Mouse (Mus musculus) adrenal gland, adult 10 weeks (tissue): Measurements from ENCODE around the gene Gzma. TPM values are rescaled to one million over a fixed set of nuclear protein-coding genes. Genes with fewer than 3 reads are reported as not detected.

Source experiments
- polyA plus RNA-seq: library from polyadenylated mRNA; stranded (reverse); fragments of 350-450 nt; fragmentation: Illumina TruSeq; extraction: RNeasy Lipid Tissue Mini Kit (QIAGEN cat#74804); gene quantifications from one replicate; pipeline ENCODE4 v1.2.3, GENCODE M21; 2014; ENCODE audit warnings: low read depth, low replicate concordance

The Gzma gene
- polyA plus RNA-seq = 5.0 TPM

GRCm38 (mm10) chr13:113100879-113101278 is at the start of gene Gzma:
Gzma (minus strand) TSS chr13:113100981.

GRCm38 (mm10) chr13:113046211-113046883 is 54.4 kb downstream of the Gzma start, which contains the start of gene Gpx8:
Gpx8 (minus strand) TSS chr13:113046410.

Other genes starting within 250 kb of the Gzma start
- gene Mtrex, start 173.6 kb downstream of the Gzma start, polyA plus RNA-seq = 122 TPM
- 50.7 TPM for gene Dhx29, start 173.5 kb downstream of the Gzma start, polyA plus RNA-seq
- not detected for gene Ccno, start 113.2 kb downstream of the Gzma start, polyA plus RNA-seq
- not detected for gene Mcidas, start 107.1 kb downstream of the Gzma start, polyA plus RNA-seq
- gene Cdc20b, start 65.9 kb downstream of the Gzma start, polyA plus RNA-seq = not detected
- gene Gpx8, start 54.6 kb downstream of the Gzma start, polyA plus RNA-seq = 309 TPM
- gene Esm1, start 108.7 kb upstream of the Gzma start, polyA plus RNA-seq = 55.2 TPM
- gene Gzmk, start 124.9 kb upstream of the Gzma start, polyA plus RNA-seq = not detected
- 0.93 TPM for gene BC067074, start 192.2 kb upstream of the Gzma start, polyA plus RNA-seq